Mouse (Mus musculus) gastrocnemius, adult 2 months (tissue): ENCODE results near the gene Socs5. TPM values are rescaled to one million over a fixed set of nuclear protein-coding genes. Genes with fewer than 3 reads are reported as not detected.

ENCODE experiments used
- DNase-seq: peaks from one replicate; pipeline ENCODE4 v3.0.0; 2022
- H3K27ac ChIP-seq: fragments of 200-600 bp; 2 replicates; pipeline ENCODE4 v1.8.1; 2022; ENCODE audit warnings: mild to moderate bottlenecking
- H3K4me3 ChIP-seq: fragments of 200-600 bp; 2 replicates; pipeline ENCODE4 v1.8.1; 2022; ENCODE audit warnings: mild to moderate bottlenecking, moderate library complexity
- CTCF ChIP-seq: fragments of 200-600 bp; IDR thresholded peaks from 2 replicates; pipeline ENCODE4 v1.8.1; 2022; ENCODE audit warnings: antibody characterized with exemption, mild to moderate bottlenecking, moderate library complexity
- intact Hi-C: fragments of 180-260 bp; cut with DNase I; formaldehyde crosslinking; loops from one replicate; pipeline ENCODE4 v1.15.1; 2025
- total RNA-seq, 2 experiments: library from RNA; stranded (reverse); gene quantifications; 2 replicates each; pipeline ENCODE4 v1.2.3; 2021

Socs5 gene
- total RNA-seq, 2 experiments from 2014 or later = 12.9 to 20.5 TPM

DNA sequence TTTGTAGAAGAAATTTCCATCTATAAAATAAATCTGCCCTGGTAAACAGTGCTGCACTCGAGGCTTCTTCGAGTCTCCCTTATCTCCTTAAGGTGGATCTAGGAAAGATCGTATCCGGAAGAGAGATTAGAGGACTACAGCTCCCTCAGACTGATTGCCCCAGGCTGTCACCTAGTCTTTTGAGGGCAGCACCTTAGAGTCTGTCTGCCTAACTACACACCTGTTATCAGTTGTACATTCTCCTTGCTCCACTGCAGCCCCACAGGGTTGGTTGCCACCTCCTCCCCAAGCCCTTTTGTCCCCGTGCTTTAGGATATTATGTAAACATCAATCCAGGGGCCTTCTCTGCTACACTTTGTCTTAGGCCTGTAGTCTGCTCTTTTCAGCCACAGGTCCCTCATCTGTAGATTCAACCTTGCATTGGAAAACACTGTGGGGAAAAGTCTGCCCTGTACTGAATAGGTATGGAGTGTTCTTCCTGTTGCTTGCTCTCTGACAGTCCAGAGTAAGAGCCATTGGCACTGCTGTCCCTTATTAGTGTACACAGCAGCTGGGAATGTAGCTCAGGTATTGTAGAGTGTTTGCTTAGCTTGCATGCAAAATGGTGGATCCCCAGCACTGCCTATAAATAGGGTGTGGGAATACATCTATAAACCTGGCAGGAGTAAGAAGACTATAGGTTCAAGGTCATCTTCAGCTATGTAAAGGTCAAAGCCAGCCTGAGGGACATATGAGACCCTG lies 5.5 kb downstream of the Socs5 start:
- no peak overlapping the region for H3K27ac ChIP-seq
- intact Hi-C loops = no loop called here
- H3K4me3 ChIP-seq = no peak overlapping the region
- DNase-seq = no peak
- no peak for TF ChIP-seq CTCF

DNA sequence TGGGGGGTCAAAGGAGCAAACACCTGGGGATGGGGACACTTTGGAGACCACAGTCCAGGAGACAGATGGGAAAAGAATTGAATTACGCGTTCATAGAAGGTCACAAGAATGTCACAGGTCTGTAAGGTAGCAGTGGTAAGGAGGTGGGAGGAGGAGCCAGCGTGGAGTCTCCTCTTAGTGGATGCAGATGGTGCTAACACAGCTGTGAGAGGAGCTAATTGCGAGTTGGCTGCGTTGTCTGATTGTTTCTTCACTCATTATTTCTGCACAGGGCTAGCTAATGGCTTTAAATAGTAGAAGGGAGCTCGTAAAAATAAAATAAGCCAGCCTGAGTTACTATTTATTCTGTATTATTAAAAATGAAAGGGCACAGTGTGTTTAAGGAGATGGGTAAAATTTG lies 8.1 kb downstream of the Socs5 start:
- intact Hi-C loops = no loop called here
- H3K27ac ChIP-seq = no peak overlapping the region
- no peak for DNase-seq
- TF ChIP-seq CTCF = no peak
- no peak overlapping the region for H3K4me3 ChIP-seq

DNA sequence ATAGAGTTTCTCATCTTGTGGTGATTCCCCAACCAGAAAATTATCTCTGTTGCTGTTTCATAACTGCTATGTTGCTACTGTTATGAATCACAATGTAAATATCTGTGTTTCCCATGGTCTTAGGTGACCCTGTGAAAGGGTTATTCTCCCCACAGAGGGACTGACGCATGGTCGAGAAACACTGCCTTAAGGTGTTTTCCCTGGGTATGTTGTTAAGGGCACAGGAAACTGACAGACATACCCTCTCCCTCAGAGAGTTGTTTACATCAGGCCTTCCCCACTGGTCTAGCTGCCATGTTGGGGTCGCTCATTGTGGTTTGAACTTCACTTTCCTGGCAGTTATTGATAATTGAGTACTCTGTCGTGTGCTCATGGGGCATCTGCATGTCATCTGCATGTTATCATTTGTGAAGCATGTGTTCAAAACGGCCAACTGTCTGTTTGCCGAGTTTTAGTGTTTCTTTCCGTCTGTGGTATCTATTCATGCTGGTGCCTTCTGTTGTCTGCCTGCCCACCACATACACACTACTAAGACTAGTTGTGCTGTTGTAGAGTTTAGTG lies 11.6 kb downstream of the Socs5 start:
- Histone ChIP-seq H3K4me3 (no peak overlapping the region), H3K27ac (no peak overlapping the region)
- intact Hi-C loops = no loop called here
- DNase-seq = no peak
- TF ChIP-seq CTCF = no peak

DNA sequence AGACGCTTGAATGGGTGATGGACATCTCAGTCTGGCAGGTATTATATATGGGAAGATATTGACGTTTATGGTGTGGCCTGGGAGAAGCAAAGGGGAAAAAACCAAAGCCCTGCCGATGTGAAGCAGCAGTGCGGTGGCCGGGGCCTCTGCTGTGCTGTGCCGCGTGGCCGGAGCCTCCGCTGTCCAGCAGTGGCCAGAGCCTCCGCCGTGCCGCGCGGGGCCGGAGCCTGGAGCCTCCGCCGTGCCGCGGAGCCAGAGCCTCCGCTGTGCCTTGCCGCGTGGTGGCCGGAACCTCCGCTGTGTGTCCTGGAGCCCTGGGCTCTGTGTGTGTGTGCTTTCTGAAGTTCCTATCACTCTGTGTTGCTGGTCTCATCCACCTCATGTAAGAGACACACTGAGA lies 17.9 kb downstream of the Socs5 start:
- peak; percentile 38 for DNase-seq
- peak overlapping the region; percentile 56 for H3K4me3 ChIP-seq
- no peak for TF ChIP-seq CTCF
- no peak overlapping the region; the same call in 1 of the 2 replicates for H3K27ac ChIP-seq
- intact Hi-C loops = no loop called here

DNA sequence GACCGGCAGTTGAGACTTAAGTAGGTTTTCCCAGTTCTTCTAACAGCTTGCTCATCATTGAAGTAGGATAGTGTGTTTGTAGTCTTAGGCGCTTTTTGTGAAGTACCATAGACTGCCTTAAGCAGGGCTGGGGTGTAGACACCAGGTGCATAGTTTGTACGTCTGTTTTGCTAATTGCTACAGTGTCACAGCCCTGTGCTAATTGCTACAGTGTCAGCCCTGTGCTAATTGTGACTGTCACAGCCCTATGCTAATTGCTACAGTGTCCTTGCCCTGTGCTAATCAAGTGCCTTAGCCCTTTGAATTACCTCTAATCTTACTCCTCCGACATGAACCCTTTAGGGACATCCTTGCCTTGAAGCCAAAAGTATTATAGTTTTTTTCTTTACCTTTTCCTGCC lies 24.8 kb downstream of the Socs5 start:
- no peak for TF ChIP-seq CTCF
- DNase-seq = no peak
- H3K27ac ChIP-seq = no peak overlapping the region
- intact Hi-C loops = no loop called here
- no peak overlapping the region for H3K4me3 ChIP-seq

DNA sequence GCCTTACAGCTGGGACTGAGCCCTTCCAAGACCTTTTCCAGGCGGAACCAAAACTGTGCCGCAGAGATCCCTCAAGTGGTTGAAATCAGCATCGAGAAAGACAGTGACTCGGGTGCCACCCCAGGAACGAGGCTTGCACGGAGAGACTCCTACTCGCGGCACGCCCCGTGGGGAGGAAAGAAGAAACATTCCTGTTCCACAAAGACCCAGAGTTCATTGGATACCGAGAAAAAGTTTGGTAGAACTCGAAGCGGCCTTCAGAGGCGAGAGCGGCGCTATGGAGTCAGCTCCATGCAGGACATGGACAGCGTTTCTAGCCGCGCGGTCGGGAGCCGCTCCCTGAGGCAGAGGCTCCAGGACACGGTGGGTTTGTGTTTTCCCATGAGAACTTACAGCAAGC lies 26.3 kb downstream of the Socs5 start:
- Histone ChIP-seq H3K4me3 (peak overlapping the region; percentile 17), H3K27ac (no peak overlapping the region)
- intact Hi-C loops = no loop called here
- TF ChIP-seq CTCF = peak; percentile 38
- DNase-seq = peak; percentile 44

DNA sequence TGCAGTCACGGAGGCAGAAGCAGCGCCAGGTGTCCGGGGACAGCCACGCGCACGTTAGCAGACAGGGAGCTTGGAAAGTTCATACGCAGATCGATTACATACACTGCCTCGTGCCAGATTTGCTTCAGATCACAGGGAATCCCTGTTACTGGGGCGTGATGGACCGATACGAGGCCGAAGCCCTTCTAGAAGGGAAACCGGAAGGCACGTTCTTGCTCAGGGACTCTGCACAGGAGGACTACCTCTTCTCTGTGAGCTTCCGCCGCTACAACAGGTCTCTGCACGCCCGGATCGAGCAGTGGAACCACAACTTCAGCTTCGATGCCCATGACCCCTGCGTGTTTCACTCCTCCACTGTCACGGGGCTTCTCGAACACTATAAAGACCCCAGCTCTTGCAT lies 27.2 kb downstream of the Socs5 start:
- no peak for DNase-seq
- Histone ChIP-seq H3K27ac (no peak overlapping the region), H3K4me3 (no peak overlapping the region)
- TF ChIP-seq CTCF = no peak
- intact Hi-C loops = no loop called here

DNA sequence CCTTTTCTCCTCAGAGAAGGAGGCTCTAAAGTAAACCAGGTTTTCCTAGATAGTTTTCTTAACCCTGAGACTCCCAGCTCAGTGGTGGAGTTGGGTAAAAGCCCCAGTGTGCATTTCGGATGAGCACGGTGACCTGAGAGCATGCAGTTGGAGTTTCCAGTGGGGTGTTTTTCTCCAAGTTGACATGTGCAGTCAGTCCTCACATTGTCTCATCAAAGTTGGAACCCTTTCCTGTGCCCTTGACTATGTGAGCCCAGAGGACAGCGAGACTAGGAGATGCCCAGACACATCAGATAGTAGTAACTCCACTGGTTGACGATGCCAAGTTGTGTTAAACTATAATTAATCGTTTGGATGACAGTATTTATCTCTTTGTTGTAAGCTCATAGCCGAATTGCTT lies 28.3 kb downstream of the Socs5 start:
- no peak overlapping the region for H3K27ac ChIP-seq
- intact Hi-C loops = no loop called here
- no peak for TF ChIP-seq CTCF
- no peak overlapping the region for H3K4me3 ChIP-seq
- no peak for DNase-seq

DNA sequence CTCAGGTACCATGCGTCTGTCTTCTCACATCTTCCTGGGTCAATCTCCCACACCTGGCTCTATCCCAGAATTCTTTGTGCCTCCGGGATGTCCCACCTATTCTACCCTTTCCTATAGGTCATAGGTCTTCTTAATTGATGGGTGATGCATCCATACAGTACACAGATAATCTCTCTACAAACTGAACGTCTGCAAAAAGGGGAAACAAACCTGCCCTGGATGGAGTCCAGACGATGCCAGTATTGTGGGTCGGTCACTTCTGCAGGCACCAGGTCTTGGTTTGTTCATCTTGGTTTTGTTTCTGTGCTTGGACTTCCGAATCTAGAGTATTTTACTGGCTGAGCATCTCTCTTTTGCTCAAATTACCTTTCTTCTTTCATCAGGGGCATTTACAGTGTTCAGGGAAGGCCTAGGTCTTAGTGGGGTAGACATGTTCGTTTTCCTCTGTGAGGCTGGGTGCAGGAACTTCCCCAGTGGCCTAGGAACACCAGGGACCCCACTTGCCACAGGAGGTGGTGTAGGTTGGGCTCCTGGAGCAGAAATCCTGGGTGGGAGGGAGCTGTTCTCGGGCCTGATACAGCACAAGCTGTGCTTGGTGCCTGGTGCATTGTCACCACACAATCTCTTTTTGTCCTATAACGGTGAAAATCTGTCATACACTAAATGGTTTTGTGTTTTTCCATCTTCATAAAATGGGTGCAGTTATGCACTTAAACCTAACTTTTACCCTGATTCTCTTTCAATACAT lies 33.9 kb downstream of the Socs5 start:
- Histone ChIP-seq H3K27ac (peak overlapping the region; percentile 6; the same call in 1 of the 2 replicates), H3K4me3 (no peak overlapping the region; the same call in 1 of the 2 replicates)
- TF ChIP-seq CTCF = no peak
- no peak for DNase-seq
- intact Hi-C loops = no loop called here

DNA sequence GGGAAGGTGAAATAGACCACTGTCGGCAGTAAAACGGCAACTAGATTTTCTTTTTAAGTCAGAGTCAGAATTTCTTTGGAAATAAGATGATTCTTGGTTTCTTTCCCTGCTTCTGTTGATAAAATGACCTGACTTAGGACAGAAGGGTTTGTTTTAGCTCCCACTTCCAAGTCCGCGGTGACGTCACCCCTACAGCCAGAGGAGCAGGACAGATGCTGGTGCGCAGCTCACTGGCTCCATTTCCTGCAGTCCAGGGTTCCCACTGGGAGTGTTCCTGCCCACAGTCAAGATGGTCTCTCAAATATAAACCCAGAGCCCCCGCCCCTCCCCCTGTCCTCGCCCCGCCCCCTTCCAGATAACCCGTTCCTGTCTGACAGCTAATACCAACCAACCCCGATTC lies 34.8 kb downstream of the Socs5 start:
- H3K4me3 ChIP-seq = peak overlapping the region; percentile 67
- intact Hi-C loops = no loop called here
- peak; percentile 80 for DNase-seq
- no peak for TF ChIP-seq CTCF
- H3K27ac ChIP-seq = peak overlapping the region; percentile 52

DNA sequence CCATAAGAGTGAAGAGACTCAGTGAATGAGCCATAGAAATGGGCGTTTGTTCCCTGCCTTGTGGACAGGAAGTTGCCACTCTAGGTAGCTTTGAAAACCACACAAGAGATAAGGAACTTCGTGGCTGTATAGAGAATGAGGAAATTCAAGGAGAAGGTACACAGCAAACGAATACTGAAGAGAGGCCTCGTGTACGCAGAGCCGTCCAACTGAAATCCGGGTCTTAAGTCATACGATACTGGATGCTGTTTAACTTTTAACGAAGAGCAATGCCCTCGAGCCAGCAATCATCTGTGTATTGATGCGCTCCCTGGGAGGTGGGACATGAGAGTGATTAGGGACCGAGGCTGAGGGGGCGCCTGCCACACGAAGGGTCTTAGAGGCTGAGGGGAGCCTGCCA lies 35.7 kb downstream of the Socs5 start:
- no peak for TF ChIP-seq CTCF
- intact Hi-C loops = no loop called here
- Histone ChIP-seq H3K27ac (no peak overlapping the region), H3K4me3 (no peak overlapping the region)
- DNase-seq = no peak

DNA sequence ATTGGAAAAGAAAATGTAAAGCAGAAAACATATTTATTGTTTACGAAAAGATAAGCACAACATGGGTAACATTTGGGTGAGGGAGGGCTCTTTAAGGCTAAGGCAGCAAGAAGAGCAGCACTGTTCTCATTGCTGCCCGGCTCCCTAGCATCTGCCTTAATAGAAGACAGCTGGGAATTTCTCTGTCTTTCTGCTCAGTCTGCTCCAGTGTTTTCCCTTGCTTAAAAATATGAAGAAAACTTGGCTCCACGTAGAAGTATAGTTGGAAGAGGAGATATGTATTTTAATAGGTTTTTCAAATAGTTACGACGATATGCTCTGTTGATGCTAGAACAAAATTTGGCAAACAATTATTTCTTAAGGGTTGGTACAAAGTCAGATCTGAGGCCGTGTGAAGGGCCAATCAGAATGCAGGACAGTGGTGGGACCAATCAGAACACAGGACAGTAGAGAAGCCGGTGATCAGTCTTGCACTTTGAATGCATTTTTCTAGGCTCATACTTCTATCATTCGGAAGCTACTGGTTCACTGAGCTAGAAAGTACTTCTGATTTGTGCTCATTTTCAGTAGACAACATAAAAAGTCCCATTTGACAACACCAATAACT lies 39.0 kb downstream of the Socs5 start:
- no peak for TF ChIP-seq CTCF
- Histone ChIP-seq H3K27ac (peak overlapping the region; percentile 20; the same call in 1 of the 2 replicates), H3K4me3 (no peak overlapping the region; the same call in 1 of the 2 replicates)
- intact Hi-C loops = no loop called here
- DNase-seq = no peak

DNA sequence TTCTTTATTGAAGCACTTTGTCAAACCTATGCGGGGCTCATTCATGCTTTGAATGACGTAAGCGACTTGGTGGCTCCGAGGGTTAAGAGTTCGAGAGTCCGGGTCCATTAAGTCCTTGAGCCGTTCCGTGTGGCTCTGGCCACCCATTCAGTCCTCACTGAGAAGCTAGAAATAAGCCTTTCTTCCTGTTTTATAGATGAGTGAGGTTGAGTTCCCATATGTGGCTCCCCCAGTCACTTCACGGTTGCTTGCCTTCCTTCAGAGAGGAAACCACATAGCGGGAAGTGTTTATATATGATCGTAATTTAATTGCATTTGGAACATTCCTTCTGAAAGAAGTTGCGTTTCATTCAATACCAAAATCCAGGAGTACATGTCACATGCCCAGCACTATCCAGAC lies 42.3 kb downstream of the Socs5 start:
- Histone ChIP-seq H3K27ac (no peak overlapping the region), H3K4me3 (no peak overlapping the region)
- intact Hi-C loops = no loop called here
- no peak for DNase-seq
- TF ChIP-seq CTCF = no peak
